Mouse (Mus musculus): ENCODE results near the gene Vmn1r199.
"Not testable (repeated sequence)": the region's sequence is repeated elsewhere in the genome, so short reads cannot be mapped to it uniquely, and the experiment has no call there.

The Vmn1r199 gene

DNA sequence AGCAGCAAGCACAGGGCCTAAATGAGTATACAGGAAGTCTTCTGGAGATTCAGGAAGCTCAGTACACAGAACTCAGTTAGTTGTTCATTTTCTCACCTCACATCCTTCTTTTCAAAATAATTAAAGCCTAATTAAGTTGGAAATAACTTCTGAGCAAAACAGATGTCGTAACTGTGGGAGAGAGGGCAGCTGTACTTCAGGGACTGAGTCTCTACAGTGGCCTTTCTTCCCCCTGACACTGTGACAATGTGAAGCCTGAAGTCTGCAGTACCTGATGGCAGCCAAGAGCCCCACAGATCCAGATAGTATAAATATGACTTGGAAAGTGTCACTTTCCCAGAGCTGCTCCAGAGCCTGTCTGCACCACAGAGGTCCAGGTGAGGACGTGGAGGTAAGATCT, at the start of gene Vmn1r199:
Gene Vmn1r199 (plus strand): TSS at position 301 of the 400 bp plus-strand sequence.
- in situ Hi-C loops (cut with MboI, MseI) = no loop called here

DNA sequence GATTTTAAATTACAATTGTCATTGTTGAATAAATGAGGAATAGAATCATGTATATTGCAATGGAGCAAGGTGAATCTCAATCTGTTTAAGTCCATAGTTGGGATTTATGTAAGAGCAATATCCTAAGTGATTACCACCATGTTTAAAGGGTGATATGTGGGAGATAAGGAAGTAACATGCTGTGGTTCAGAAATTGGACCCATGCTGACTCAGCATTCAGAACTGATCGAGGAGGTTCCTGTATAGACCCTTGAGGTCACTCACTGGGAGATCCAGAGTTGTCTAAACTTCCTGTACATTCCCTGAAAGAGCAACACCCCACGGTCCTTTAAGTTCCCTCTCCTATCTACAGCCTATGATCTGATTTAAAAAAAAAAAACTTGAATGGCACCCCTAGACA, 46.3 kb upstream of the Vmn1r199 start:
- in situ Hi-C loops (cut with MboI, MseI) = no loop called here

DNA sequence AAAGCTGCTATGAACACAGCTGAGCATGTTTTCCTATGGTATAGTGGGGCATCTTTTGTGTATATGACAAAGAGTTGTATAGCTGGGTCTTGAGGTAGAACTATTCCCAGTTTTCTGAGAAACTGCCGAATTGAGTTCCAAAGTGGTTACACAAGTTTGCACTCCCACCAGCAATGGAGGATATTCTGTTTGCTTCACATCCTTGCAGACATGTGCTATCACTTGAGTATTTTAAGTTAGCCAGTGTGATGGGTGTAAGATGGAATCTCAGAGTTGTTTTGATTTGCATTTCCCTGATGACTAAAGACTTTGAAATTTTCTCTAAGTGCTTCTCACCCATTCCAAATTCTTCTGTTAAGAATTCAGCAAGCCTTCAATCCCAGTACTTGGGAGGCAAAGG, 44.1 kb upstream of the Vmn1r199 start:
- in situ Hi-C loops (cut with MboI, MseI) = no loop called here

DNA sequence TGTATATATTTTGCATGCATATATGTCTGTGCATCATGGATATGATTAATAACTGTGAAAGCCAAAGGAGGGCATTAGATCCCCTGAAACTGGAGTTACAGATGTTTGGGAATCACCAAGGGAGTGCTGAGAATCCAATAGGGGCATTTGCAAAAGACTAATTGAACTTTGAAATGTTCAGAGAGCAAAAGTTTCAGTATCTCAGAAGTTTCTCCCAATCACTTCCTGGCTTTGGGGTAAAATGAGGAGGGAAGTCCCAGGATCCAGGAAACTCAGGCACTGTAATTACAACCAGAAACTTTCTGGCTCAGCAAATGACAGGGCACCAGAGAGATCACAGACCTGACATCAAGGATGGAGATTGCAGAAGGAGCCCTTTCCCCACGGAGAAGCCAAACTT, 29.6 kb upstream of the Vmn1r199 start, which contains the start of gene Vmn1r198:
Gene Vmn1r198 (plus strand): TSS at position 301 of the 400 bp plus-strand sequence.
- in situ Hi-C loops (cut with MboI, MseI) = no loop called here

DNA sequence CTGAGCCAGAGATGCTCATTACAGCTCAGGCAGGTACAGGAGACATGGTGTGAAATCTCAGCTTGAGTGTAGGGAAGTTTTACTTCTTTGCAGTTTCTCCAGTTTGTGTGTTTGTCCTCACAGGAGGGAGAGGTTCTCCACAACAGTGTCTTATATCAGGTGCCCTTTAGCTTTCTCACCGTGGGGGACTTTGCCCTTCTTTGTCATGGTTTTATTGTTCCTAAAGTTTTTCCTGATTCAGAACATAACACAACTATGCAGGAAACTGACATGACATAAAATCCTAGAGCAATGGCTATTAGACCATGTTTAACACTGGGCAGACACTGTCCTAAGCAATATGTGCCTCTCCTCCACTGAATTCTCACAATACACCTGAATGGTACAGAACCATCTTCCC, 28.8 kb upstream of the Vmn1r199 start:
- in situ Hi-C loops (cut with MboI, MseI) = no loop called here

DNA sequence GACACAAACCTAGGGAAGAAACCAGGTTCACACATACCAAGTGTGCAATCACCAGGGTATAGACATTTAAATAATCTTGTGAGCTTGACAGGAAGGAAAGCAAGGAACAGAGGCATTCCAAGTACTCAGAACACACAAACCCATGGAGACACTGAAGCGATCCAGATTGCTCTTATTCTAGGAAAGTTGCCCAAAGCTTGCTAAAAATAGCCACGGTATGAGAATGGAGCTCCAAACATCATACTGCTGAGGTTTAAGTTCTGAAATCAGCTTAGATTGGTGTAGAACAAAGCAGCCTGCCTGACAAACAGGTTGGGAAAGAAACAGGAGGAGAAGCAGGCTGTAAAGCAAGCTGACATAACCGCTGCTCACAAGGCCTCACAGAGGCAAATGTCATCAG, 1.5 kb downstream of the Vmn1r199 start:
- in situ Hi-C loops (cut with MboI, MseI) = not testable (repeated sequence)

DNA sequence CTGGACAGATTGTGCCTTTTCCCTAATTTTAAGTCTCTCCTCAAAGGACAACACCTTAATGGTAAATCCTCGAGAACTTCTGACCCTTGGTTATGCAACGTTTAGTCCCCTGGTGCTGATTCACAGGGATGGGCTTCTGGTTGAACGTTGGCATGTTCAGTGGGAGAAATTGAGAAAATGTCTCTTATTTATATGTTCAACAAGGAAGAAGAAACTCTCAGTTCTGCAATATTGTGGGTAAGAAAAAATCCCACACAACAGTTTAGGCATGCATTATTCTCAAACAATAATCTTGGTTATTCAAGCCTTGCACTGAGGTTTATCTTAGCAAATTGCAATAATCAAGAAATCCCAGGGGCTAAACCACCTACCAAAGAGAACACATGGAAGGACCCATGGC, 3.8 kb downstream of the Vmn1r199 start:
- in situ Hi-C loops (cut with MboI, MseI) = no loop called here

DNA sequence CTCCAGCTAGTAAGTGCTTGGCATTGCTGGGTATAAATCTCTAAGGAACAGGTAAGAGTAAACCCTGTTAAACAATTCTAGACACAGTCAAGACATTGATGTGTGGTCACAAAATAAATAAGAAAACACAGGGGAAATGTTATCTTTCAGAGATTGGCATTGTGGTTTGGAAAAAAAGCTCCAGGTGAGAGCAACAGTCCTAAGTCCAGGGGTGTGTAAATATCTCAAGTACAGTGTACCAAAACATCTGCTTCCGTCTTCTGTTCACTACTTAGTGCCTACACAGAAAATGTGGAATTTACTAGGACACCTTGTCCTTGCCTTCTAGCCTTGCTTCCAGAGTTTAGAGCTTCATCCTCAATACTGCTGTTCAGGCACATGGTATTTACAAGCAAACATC, 7.4 kb downstream of the Vmn1r199 start:
- in situ Hi-C loops (cut with MboI, MseI) = no loop called here

DNA sequence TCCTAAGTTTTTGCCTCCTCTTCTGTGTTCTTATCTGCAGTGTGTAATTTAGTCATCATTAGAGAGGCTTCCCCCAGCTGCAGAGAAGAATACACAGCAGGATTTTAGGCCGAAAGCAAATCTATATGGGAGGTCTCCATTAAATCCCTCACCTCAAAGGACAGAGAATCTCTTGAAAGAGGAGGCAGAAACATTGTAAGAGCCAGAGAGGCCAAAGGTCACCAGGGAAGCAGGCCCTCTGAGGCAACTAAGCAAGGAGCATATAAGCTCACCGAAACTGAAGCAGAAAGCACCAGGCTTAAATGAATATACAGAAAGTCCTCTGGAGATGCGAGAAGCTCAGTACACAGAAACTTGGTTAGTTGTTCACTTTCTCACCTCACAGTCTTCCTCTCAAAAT, 10.5 kb downstream of the Vmn1r199 start, which contains the start of gene Vmn1r200:
Gene Vmn1r200 (plus strand): TSS at position 301 of the 400 bp plus-strand sequence.
- in situ Hi-C loops (cut with MboI, MseI) = no loop called here

DNA sequence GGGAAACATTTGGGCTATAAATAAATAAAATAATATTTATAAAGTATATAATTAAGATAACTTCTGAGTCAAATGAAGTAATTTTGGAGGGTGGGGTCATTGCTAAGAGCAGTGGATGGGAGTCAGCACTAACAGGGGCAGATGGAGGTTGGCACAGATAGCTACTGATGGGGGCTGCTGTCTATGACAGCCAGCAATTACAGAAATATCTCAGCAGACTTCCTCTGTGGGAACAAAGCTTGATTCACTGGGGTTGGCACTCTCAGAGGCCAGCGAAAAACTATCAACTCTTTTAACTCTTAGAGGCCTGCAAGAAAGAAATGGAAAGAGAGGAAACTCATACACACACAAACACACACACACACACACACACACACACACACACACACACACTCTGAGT, 23.4 kb downstream of the Vmn1r199 start:
- in situ Hi-C loops (cut with MboI, MseI) = no loop called here

All from T-helper 2 cell (primary cell).